Mouse (Mus musculus) common myeloid progenitor, adult 5-6 weeks (primary cell): ENCODE measurements around the gene Gm6096. TPM values are rescaled to one million over a fixed set of nuclear protein-coding genes. Genes with fewer than 3 reads are reported as not detected.

Experiments
- ATAC-seq: replicated peaks from 2 replicates; pipeline ENCODE4 v1.8.0; 2016; ENCODE audit warnings: low read depth, mild to moderate bottlenecking, moderate TSS enrichment, inconsistent platforms; ENCODE audit not compliant: poor library complexity, severe bottlenecking
- total RNA-seq: library from RNA; stranded (forward); fragments of 200-1000, 187-1606 nt; gene quantifications from 2 replicates; pipeline ENCODE4 v1.2.3, GENCODE M21; 2017

Gene Gm6096
- total RNA-seq, 1 experiment from 2014 or later = not detected

DNA sequence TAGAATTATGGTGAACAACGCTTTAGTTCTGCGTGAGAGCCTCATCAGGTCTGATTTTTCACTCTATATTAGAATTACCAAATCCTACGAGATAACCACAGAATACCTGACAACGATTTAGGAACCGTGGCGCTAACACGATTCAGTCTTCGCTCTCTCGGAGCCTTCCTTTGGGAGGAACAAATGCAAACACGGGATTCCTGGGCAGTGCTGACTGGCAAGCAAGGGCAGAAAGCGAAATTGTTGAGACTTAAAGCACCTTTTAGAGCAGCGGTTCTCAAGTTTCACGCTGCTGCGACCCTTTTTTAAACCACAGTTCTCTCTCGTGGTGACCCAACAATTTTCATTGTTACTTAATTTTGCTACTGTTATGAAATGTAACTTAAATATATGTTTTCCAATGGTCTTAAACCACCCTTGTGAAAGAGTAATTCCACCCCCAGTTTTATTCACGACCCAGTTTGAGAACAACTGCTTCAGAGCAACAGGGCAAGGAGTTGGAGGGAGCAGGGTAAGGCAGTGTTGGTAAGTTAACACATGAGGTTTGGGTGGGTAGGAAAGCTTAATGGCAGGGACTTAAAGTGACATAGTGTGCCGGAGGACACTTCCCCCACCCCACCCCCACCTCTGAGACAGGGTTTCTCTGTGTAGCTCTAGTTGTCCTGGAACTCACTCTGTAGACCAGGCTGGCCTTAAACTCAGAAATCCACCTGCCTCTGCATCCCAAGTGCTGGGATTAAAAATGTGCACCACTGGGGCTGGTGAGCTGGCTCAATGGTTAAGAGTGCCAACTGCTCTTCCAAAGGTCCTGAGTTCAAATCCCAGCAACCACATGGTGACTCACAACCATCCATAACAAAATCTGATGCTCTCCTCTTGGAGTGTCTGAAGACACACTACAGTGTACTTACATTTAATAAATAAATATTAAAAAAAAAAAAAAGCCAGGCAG lies 16.0 kb upstream of the Gm6096 start:
- ATAC-seq = no peak

- ATAC-seq = no peak
Measured at GRCm38 (mm10) chr7:34235602-34236001, 15.2 kb upstream of the Gm6096 start.

GRCm38 (mm10) chr7:34238086-34238485 lies 12.8 kb upstream of the Gm6096 start:
- no peak for ATAC-seq

- no peak for ATAC-seq
Measured at GRCm38 (mm10) chr7:34242176-34242575, 8.7 kb upstream of the Gm6096 start.

GRCm38 (mm10) chr7:34246870-34247499 lies 3.9 kb upstream of the Gm6096 start:
- no peak for ATAC-seq

DNA sequence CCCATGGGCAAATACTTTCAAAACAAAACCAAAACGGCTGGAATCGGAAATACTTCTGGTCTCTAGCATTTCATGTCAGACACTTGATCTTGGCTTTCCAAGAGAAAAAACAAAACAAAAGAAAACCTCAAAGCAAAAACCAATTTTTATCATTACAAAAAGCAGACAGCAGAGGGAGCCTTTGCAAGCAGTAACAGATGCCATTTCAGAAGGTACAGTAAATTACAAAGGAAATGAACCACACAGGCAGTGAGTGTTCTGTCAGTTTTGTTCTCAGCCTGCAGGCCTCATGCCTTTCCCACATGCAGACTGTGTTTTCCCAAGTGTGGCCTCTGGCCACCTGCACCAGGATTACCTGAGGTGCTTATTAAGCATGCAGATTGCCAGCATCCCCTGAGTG lies 1.2 kb downstream of the Gm6096 start:
- ATAC-seq = 0 out of 2 replicates have a peak, but pooled peaks have one; percentile 62

DNA sequence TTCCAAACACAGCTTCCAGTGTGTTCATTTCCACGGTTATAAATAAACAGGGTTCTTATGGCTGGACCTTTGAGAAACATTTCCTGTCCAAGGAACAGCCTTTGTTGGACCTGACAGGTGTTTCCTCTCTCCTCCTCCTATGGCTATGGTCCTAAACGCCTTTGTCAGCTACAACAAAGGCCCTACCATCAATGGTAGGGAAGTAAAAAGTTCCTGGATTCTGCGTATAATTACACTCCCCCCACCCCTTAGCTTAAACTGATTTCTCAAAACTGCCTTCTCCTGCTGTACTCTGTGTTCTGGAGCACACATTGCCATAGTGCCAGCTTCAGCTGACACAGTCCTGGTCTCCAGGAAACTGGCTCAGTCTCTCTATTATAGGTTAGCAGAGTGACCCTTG lies 4.3 kb downstream of the Gm6096 start:
- ATAC-seq = no peak

DNA sequence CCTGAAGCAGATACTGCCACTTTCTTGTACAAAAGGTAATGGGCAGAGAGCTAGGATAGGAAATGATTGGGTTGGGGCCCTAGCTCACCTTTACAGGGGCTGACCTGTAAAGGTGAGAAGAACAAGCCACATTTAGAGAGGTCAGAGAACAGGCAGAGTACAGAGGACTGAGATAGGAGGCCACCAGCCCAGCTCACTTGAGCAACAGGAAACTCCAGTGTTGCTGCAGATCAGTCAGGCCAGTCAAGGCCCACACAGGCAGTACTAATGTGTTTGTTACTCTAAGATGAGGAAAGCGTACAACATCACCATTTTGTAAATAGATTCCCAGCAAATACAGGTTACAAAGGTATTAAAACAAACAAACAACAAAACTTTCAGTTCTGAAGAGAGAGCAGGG lies 5.1 kb downstream of the Gm6096 start:
- ATAC-seq = no peak

- no peak for ATAC-seq
Measured at GRCm38 (mm10) chr7:34257279-34257678, 6.4 kb downstream of the Gm6096 start.

GRCm38 (mm10) chr7:34258407-34258806 lies 7.6 kb downstream of the Gm6096 start:
- no peak for ATAC-seq

GRCm38 (mm10) chr7:34263437-34263836 lies 12.6 kb downstream of the Gm6096 start:
- ATAC-seq = no peak

- peak; percentile 94 for ATAC-seq
Measured at GRCm38 (mm10) chr7:34265876-34266346, 15.1 kb downstream of the Gm6096 start.

- ATAC-seq = no peak
Measured at GRCm38 (mm10) chr7:34266421-34266820, 15.6 kb downstream of the Gm6096 start.

- ATAC-seq = no peak
Measured at GRCm38 (mm10) chr7:34268463-34268862, 17.6 kb downstream of the Gm6096 start.

- peak; percentile 94 for ATAC-seq
Measured at GRCm38 (mm10) chr7:34272465-34272864, 21.6 kb downstream of the Gm6096 start.

DNA sequence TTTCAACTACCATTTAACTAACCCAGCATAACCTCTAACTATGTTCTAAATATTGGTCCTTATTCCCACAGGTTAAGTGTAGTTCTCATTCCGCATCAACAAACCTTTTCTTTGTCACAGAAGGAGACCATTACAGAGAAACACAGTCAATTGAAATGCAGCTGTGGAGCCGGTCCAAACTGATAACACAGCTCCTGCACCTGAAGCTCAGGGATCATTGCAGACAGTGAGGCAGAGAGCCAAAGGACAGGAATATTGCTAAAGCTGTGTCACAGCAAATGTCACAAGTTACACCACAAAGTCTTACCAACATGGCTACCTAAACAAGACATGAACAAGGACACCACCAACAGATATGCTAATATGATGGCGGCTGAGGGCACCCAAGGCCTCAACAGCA lies 25.2 kb downstream of the Gm6096 start:
- ATAC-seq = no peak

- no peak for ATAC-seq
Measured at GRCm38 (mm10) chr7:34277656-34278055, 26.8 kb downstream of the Gm6096 start.

DNA sequence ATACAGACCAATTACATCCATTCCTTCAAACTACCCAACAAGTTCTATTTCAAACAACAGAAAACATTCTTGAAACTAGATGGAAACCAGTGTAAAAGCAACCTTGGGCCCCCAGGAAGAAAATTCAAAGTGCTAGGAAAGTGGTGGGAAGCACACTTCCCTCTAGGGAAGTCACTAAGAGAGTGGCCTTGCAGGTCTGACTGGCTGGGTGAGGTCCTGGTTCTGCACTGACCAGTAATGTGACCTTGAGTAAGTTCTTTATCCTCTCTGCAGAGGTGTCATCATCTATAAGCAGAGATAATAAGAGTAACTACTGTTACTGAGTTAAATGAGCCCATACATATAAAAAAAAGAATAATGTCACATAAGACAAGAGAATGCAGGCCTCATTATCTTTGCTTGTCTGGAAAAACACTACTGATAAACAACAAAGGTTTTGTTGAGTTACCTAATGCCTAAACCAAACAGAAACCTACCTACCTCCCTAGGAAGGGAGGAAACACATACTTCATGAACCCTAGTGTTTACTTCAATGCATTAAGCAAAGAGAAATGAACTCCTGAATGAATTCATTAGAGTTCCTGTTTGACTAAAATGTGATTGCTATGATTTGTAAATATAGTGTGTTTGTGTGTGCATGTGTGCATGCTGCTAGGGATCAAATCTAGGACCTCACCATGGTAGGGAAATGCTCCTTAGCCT lies 39.8 kb downstream of the Gm6096 start:
- no peak for ATAC-seq

GRCm38 (mm10) chr7:34291265-34291664 lies 40.4 kb downstream of the Gm6096 start:
- ATAC-seq = peak; percentile 83

- no peak for ATAC-seq
Measured at GRCm38 (mm10) chr7:34292633-34293032, 41.8 kb downstream of the Gm6096 start.

DNA sequence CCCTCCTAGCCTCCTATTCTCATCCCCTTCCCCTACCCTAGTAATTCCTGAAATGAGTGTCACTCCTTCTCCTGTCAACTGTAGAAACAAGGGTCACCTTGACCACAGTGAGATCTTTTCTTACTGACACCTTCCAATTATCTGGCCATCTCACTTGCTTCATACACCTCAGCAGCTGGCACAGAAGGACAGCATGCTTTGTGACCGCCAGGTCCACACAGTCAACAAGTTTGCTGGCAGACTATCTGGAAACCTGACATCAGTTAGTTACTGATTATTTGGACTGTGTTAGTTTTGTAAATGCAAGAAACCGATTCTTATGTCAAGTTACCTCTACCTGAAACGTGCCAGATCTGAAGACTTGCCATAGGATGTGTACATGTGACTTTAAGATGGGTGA lies 45.3 kb downstream of the Gm6096 start:
- no peak for ATAC-seq
